9 mouse cellular contexts compared by ENCODE assay signal in genomic region chr12:30160475-30160874, GRCm38 (mm10). TPM values are rescaled to one million over a fixed set of nuclear protein-coding genes. Genes with fewer than 3 reads are reported as not detected.
DNase-seq lines count a peak whose midpoint lies in the region; ATAC-seq and TF ChIP-seq lines count a peak whose summit lies in the region.
"Had no signal": no experiment of that assay in that cellular context is flagged by ENCODE, and none has a peak within 500 bp of the region (broad histone marks: within the 10 kb centered on the region; RNA-seq: fewer than 3 reads in every experiment).

No protein-coding gene starts in this region.

- H3K36me3 ChIP-seq in hindbrain, embryonic 15.5 days, result no peaks in the 10 kb centered on the region
- no peaks in the 10 kb centered on the region for H3K36me3 ChIP-seq in hindbrain, embryonic 10.5 days
- H3K36me3 ChIP-seq in heart, embryonic 13.5 days, result no peaks in the 10 kb centered on the region
- no peaks in the 10 kb centered on the region for H3K36me3 ChIP-seq in limb, embryonic 14.5 days (ENCODE audit: control insufficient read depth, insufficient read depth, low read length)
- H3K36me3 ChIP-seq in liver, embryonic 12.5 days, result no peaks in the 10 kb centered on the region

- ATAC-seq in hindbrain, embryonic 15.5 days (ENCODE audit: low FRiP score, low read depth), result peak; percentile 69
- ATAC-seq in heart, embryonic 13.5 days (ENCODE audit: extremely low read depth, insufficient number of reproducible peaks, low FRiP score, low TSS enrichment), result no peak
- peak; percentile 62 for ATAC-seq in limb, embryonic 14.5 days (ENCODE audit: low FRiP score, low read depth)
- no peak for ATAC-seq in liver, embryonic 12.5 days
- ATAC-seq: forebrain, embryonic 13.5 days had no signal

- no peak for TF ChIP-seq POLR2A in limb, embryonic 14.5 days (IDR thresholded peaks at IDR 0.05; ENCODE audit: borderline replicate concordance, extremely low read depth, insufficient read depth, insufficient read length)

- no peaks in the 10 kb centered on the region for H3K9me3 ChIP-seq in hindbrain, embryonic 15.5 days
- 0 out of 2 replicates have a peak, but pooled peaks cover 3% of the 10 kb centered on the region for H3K9me3 ChIP-seq in hindbrain, embryonic 10.5 days
- 0 out of 2 replicates have a peak, but pooled peaks cover 3% of the 10 kb centered on the region for H3K9me3 ChIP-seq in heart, embryonic 13.5 days
- H3K9me3 ChIP-seq in limb, embryonic 14.5 days (ENCODE audit: control insufficient read depth, low read length), result no peaks in the 10 kb centered on the region
- H3K9me3 ChIP-seq in liver, embryonic 12.5 days (replicated peaks), result no peaks in the 10 kb centered on the region
- H3K9me3 ChIP-seq: forebrain, embryonic 13.5 days had no signal

- H3K27me3 ChIP-seq in hindbrain, embryonic 15.5 days, result no peaks in the 10 kb centered on the region
- no peaks in the 10 kb centered on the region for H3K27me3 ChIP-seq in hindbrain, embryonic 10.5 days (ENCODE audit: insufficient read depth, poor library complexity, severe bottlenecking)
- no peaks in the 10 kb centered on the region for H3K27me3 ChIP-seq in heart, embryonic 13.5 days (replicated peaks)
- H3K27me3 ChIP-seq in limb, embryonic 14.5 days (ENCODE audit: control insufficient read depth, insufficient read depth, low read length), result no peaks in the 10 kb centered on the region
- H3K27me3 ChIP-seq in liver, embryonic 12.5 days (replicated peaks), result no peaks in the 10 kb centered on the region
- H3K27me3 ChIP-seq: forebrain, embryonic 13.5 days had no signal

- DNase-seq in hindbrain, embryonic 10.5 days (ENCODE audit: low spot score), result no peak
- peak; percentile 21 to 31 for DNase-seq in adrenal gland, adult 18-20 months (ENCODE audit: low spot score in 2 of 2)
- DNase-seq in limb, embryonic 14.5 days (ENCODE audit: low spot score), result peak; percentile 29
- DNase-seq in yolk sac, embryonic 10.5 days (ENCODE audit: low spot score), result no peak
- no peak for DNase-seq in spleen, adult 12 weeks (ENCODE audit: low spot score)

- no peak overlapping the region for H3K27ac ChIP-seq in hindbrain, embryonic 15.5 days (replicated peaks)
- no peak overlapping the region for H3K27ac ChIP-seq in hindbrain, embryonic 10.5 days
- H3K27ac ChIP-seq in heart, embryonic 13.5 days (replicated peaks), result peak overlapping the region; percentile 74
- H3K27ac ChIP-seq in limb, embryonic 14.5 days (replicated peaks; ENCODE audit: low read depth, low read length), result no peak overlapping the region
- H3K27ac ChIP-seq in liver, embryonic 12.5 days, result no peak overlapping the region
- H3K27ac ChIP-seq: forebrain, embryonic 13.5 days had no signal

- H3K4me1 ChIP-seq in hindbrain, embryonic 15.5 days (replicated peaks), result no peaks in the 10 kb centered on the region
- H3K4me1 ChIP-seq in hindbrain, embryonic 10.5 days (replicated peaks), result no peaks in the 10 kb centered on the region
- H3K4me1 ChIP-seq in heart, embryonic 13.5 days, result peaks cover 23% of the 10 kb centered on the region
- peaks cover 4% of the 10 kb centered on the region; the same call in 1 of the 2 replicates for H3K4me1 ChIP-seq in limb, embryonic 14.5 days (ENCODE audit: control insufficient read depth, insufficient read depth, low read length)
- no peaks in the 10 kb centered on the region for H3K4me1 ChIP-seq in liver, embryonic 12.5 days
- H3K4me1 ChIP-seq: forebrain, embryonic 13.5 days had no signal

- 78% methylated on average over 3 of the region's 3 CpGs for WGBS in hindbrain, embryonic 15.5 days
- 86% methylated on average over 3 of the region's 3 CpGs for WGBS in hindbrain, embryonic 10.5 days
- WGBS in heart, embryonic 13.5 days, result 63% methylated on average over 3 of the region's 3 CpGs
- 61% methylated on average over 3 of the region's 3 CpGs for WGBS in limb, embryonic 14.5 days
- 64% methylated on average over 3 of the region's 3 CpGs for WGBS in liver, embryonic 12.5 days (ENCODE audit: insufficient replicate concordance)

- H3K4me3 ChIP-seq in hindbrain, embryonic 15.5 days, result no peak overlapping the region
- H3K4me3 ChIP-seq in hindbrain, embryonic 10.5 days, result no peak overlapping the region
- H3K4me3 ChIP-seq in heart, embryonic 13.5 days, result no peak overlapping the region
- H3K4me3 ChIP-seq in limb, embryonic 14.5 days (replicated peaks; ENCODE audit: low read length), result no peak overlapping the region
- no peak overlapping the region for H3K4me3 ChIP-seq in liver, embryonic 12.5 days
- H3K4me3 ChIP-seq: forebrain, embryonic 13.5 days had no signal

- no peak overlapping the region for H3K9ac ChIP-seq in hindbrain, embryonic 15.5 days
- no peak overlapping the region for H3K9ac ChIP-seq in heart, embryonic 13.5 days
- H3K9ac ChIP-seq in limb, embryonic 14.5 days (ENCODE audit: low read depth, low read length, severe bottlenecking), result no peak overlapping the region
- H3K9ac ChIP-seq in liver, embryonic 12.5 days, result no peak overlapping the region
- H3K9ac ChIP-seq: forebrain, embryonic 13.5 days had no signal

- no peak overlapping the region for H3K4me2 ChIP-seq in hindbrain, embryonic 15.5 days
- no peak overlapping the region for H3K4me2 ChIP-seq in heart, embryonic 13.5 days
- H3K4me2 ChIP-seq in limb, embryonic 14.5 days (replicated peaks; ENCODE audit: low read depth, low read length, severe bottlenecking), result no peak overlapping the region
- no peak overlapping the region for H3K4me2 ChIP-seq in liver, embryonic 12.5 days
- H3K4me2 ChIP-seq: forebrain, embryonic 13.5 days had no signal

RNA-seq across cellular contexts. Expression of gene Tpo, which starts 28.1 kb away (rescaled TPM):
- 0.20 and 0.27 TPM in 2 replicates for polyA plus RNA-seq in hindbrain, embryonic 15.5 days (2015; fragmentation: Nextera tagmentation; extraction: Ambion mirVana)
- polyA plus RNA-seq in hindbrain, embryonic 10.5 days (2016; fragmentation: Nextera tagmentation; extraction: Ambion mirVana), result not detected in 2 replicates
- total RNA-seq in adrenal gland, adult 18-20 months (2021), result not detected
- polyA plus RNA-seq in heart, embryonic 13.5 days (2015; fragmentation: Nextera tagmentation; extraction: Ambion mirVana), result 0.08 TPM in 1 of 2 replicates, not detected in the other
- 0.03 TPM in 1 of 2 replicates, not detected in the other for polyA plus RNA-seq in limb, embryonic 14.5 days (2012; rRNA removed)
- not detected in 2 replicates for polyA plus RNA-seq in limb, embryonic 14.5 days (2014; fragmentation: Nextera tagmentation; extraction: Ambion mirVana)
- polyA plus RNA-seq in liver, embryonic 12.5 days (2016; fragmentation: Nextera tagmentation; extraction: Ambion mirVana), result not detected in 2 replicates
- polyA plus RNA-seq: forebrain, embryonic 13.5 days had no signal

Comparison
In these comparisons a context has a peak if more than half of its experiments do, and no peak if none do; other contexts are left out.
1. ATAC-seq: peak in hindbrain, embryonic 15.5 days (single experiment) and limb, embryonic 14.5 days (single experiment); none in heart, embryonic 13.5 days (single experiment) and liver, embryonic 12.5 days (single experiment).
2. DNase-seq: peak in adrenal gland, adult 18-20 months (2 of 2) and limb, embryonic 14.5 days (single experiment); none in hindbrain, embryonic 10.5 days (single experiment), yolk sac, embryonic 10.5 days (single experiment) and spleen, adult 12 weeks (single experiment).